Mouse (Mus musculus): ENCODE measurements around the gene Parp8. TPM values are rescaled to one million over a fixed set of nuclear protein-coding genes. Genes with fewer than 3 reads are reported as not detected.

The Parp8 gene
- polyA plus RNA-seq (2012; rRNA removed): 2.2 and 3.2 TPM in 2 replicates
- polyA plus RNA-seq (2014; fragmentation: Nextera tagmentation; extraction: Ambion mirVana): 1.7 and 2.0 TPM in 2 replicates

DNA sequence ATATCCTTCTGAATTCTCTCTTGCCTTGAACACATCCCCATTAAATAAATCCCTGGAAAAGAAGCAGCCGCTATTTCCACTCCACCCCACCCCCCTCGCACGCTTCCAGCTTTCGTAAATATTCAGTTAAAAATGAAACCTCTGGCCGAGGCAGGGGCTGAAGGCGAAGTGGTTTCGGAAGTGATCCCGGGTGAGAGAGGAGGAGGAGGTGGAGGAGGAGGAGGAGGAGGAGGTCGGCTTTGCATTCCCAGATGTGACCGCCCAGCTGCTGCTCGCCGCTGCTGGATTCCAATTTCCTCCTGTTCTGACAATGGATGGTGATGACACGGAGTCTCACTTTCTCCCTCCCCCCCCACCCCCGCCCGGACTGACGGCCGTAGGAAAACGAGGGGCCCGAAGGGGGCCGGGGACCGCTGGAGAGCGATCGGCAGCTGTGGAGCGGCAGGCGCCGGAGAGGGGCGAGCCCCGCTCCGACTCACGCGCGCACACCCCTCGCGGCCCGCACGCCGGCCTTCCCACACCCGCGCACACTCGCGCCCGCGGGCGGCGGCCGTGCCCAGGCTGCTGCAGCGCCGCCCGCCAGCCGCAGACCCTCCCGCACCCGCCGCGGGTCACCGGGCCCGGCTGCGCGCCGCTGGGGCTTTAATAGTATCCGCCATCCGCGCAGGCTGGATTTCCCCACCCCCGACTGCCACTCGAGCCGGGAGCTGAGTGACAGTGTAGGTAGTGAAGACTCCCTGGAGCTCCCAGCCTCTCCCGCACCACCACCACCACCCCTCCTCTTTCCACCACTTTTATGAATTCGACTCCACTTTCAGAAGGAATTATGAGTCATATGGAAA lies at the start of gene Parp8:
TSS of gene Parp8 (minus strand) at position 312 of the 842 bp plus-strand sequence.
- Histone ChIP-seq H3K9ac (replicated peaks) (peak within 1 kb of the TSS; percentile 33; the same call in 1 of the 2 replicates), H3K4me1 (replicated peaks; ENCODE audit: control insufficient read depth in 2 of 2, insufficient read depth in 2 of 2, low read length in 1 of 2) (peaks cover 0 to 7% of the 10 kb centered on the region in 2 experiments; a peak in 1 of 4 replicates), H3K27me3 (ENCODE audit: control insufficient read depth, insufficient read depth, low read length) (peaks cover 27% of the 10 kb centered on the region), H3K9me3 (ENCODE audit: control insufficient read depth, low read length) (no peaks in the 10 kb centered on the region), H3K27ac (no peak within 1 kb of the TSS), H3K4me3 (ENCODE audit: insufficient read depth in 1 of 2, low read depth in 2 of 2, low read length in 2 of 2) (peak within 1 kb of the TSS; percentile 56 to 58), H3K4me2 (ENCODE audit: low read depth) (peak within 1 kb of the TSS; percentile 70), H3K36me3 (replicated peaks; ENCODE audit: control insufficient read depth, insufficient read depth, low read depth) (no peaks in the 10 kb centered on the region)
- TF ChIP-seq CTCF (IDR thresholded peaks at IDR 0.05; ENCODE audit: low read depth) (no peak), EP300 (IDR thresholded peaks at IDR 0.05; ENCODE audit: low read depth) (no peak)
- under 1% methylated on average over 64 of the region's 67 CpGs for WGBS (ENCODE audit: insufficient replicate concordance)
- ATAC-seq (ENCODE audit: insufficient read depth) (peak; percentile 10; the same call in 1 of the 2 replicates), DNase-seq (ENCODE audit: low read depth in 3 of 3, low spot score in 3 of 3) (no peak)

DNA sequence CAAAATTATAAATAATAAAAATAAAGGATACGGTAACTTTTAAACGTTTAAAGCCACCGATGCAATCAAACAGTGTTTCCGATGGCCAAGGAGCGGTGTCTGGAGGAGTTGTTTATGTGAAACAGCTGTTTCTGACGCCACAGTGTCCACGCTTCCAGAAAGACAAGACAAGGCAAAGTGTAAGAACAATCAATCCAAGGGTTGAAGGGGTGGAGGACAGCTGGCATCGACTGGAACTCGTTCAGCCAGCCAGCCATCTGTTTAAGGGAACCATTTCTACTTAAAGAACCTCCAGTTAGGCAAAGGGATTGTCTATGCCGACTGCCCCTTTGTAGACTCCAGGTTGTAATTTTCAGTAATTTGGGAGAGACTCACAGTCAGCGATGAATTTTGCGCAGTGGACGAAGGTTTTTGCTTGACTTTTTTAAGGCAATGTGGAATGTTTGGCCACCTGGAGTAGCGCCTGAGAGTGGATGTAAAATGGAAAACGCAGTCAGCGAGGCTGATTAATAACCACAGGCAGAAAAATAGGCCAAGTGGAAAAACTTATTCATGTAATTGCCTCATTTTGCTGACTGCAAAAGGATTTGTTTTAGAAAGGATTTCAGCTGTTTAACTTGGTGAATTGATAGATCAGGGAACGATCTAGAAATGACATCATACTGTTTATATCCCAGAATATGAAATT lies 37.4 kb upstream of the Parp8 start:
- 74% methylated on average over 17 of the region's 17 CpGs for WGBS (ENCODE audit: insufficient replicate concordance)
- Histone ChIP-seq H3K9me3 (ENCODE audit: control insufficient read depth, low read length) (no peaks in the 10 kb centered on the region), H3K36me3 (replicated peaks; ENCODE audit: control insufficient read depth, insufficient read depth, low read depth) (no peaks in the 10 kb centered on the region), H3K9ac (replicated peaks) (no peak overlapping the region), H3K4me1 (replicated peaks; ENCODE audit: control insufficient read depth in 2 of 2, insufficient read depth in 2 of 2, low read length in 1 of 2) (no peaks in the 10 kb centered on the region), H3K27me3 (ENCODE audit: control insufficient read depth, insufficient read depth, low read length) (no peaks in the 10 kb centered on the region), H3K4me2 (ENCODE audit: low read depth) (no peak overlapping the region), H3K4me3 (ENCODE audit: insufficient read depth in 1 of 2, low read depth in 2 of 2, low read length in 2 of 2) (no peak overlapping the region), H3K27ac (no peak overlapping the region)
- no peak for DNase-seq (ENCODE audit: low read depth in 3 of 3, low spot score in 3 of 3)
- ATAC-seq (ENCODE audit: insufficient read depth): no peak
- TF ChIP-seq CTCF (IDR thresholded peaks at IDR 0.05; ENCODE audit: low read depth) (no peak), EP300 (IDR thresholded peaks at IDR 0.05; ENCODE audit: low read depth) (no peak)

DNA sequence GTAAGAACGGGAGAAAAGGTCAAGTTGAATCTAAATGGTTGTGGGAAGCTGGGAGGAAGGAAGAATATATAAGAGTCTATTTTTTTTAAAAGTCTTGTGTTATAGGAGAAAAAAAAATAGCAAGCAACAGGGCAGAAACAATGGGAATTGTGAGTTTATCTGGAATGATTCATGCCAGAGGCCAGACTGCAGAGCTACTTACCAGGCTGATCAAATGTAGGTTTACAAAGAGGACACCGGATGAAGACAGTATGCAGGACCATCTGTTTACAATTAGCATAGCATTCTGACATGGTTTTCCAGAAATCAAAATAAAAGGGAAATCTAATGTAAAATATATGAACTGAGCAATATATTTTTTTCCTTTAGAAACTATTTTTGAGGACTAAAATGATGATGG lies 31.1 kb upstream of the Parp8 start:
- Histone ChIP-seq H3K27me3 (ENCODE audit: control insufficient read depth, insufficient read depth, low read length) (no peaks in the 10 kb centered on the region), H3K9ac (replicated peaks) (no peak overlapping the region), H3K27ac (no peak overlapping the region), H3K36me3 (replicated peaks; ENCODE audit: control insufficient read depth, insufficient read depth, low read depth) (no peaks in the 10 kb centered on the region), H3K4me3 (ENCODE audit: insufficient read depth in 1 of 2, low read depth in 2 of 2, low read length in 2 of 2) (no peak overlapping the region), H3K4me2 (ENCODE audit: low read depth) (no peak overlapping the region), H3K9me3 (ENCODE audit: control insufficient read depth, low read length) (no peaks in the 10 kb centered on the region), H3K4me1 (replicated peaks; ENCODE audit: control insufficient read depth in 2 of 2, insufficient read depth in 2 of 2, low read length in 1 of 2) (no peaks in the 10 kb centered on the region)
- no peak for ATAC-seq (ENCODE audit: insufficient read depth)
- no peak for DNase-seq (ENCODE audit: low read depth in 3 of 3, low spot score in 3 of 3)
- 61% methylated on average over 2 of the region's 2 CpGs for WGBS (ENCODE audit: insufficient replicate concordance)
- TF ChIP-seq EP300 (IDR thresholded peaks at IDR 0.05; ENCODE audit: low read depth) (no peak), CTCF (IDR thresholded peaks at IDR 0.05; ENCODE audit: low read depth) (no peak)

DNA sequence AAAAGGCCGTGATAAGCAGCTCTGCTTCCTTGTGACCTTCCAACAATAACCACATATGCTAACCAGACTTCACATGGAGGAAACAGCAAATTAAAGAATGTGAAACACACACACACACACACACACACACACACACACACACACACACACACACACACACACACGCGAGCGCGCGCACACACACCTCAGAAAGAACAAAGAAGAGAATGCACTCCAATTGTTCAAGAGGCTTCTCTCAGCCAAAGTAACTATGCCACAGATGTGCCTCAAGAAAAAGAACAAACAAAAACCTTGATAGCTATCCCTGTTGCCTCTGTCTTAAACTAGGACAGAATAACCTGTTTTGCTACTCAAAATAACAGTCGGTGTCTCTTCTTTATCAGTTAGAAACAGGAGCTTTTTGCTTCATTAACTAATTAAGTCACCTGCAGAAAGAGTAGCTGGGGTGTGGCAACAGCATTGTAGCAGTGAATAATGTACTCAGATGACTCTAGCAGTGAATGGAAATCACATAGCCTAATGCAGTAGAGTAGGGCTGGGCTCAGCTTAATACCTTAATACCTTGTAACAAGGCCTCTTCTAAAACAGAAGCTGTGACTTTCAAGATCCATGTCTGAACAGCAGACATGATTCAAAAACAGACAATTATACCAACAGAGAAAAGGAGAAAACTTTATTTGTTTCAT lies 29.6 kb upstream of the Parp8 start:
- 61% methylated on average over 7 of the region's 7 CpGs for WGBS (ENCODE audit: insufficient replicate concordance)
- no peak for TF ChIP-seq CTCF (IDR thresholded peaks at IDR 0.05; ENCODE audit: low read depth)
- no peak for TF ChIP-seq EP300 (IDR thresholded peaks at IDR 0.05; ENCODE audit: low read depth)
- Histone ChIP-seq H3K27ac (no peak overlapping the region), H3K4me3 (ENCODE audit: insufficient read depth in 1 of 2, low read depth in 2 of 2, low read length in 2 of 2) (no peak overlapping the region), H3K4me1 (replicated peaks; ENCODE audit: control insufficient read depth in 2 of 2, insufficient read depth in 2 of 2, low read length in 1 of 2) (no peaks in the 10 kb centered on the region), H3K27me3 (ENCODE audit: control insufficient read depth, insufficient read depth, low read length) (no peaks in the 10 kb centered on the region), H3K9ac (replicated peaks) (no peak overlapping the region), H3K4me2 (ENCODE audit: low read depth) (no peak overlapping the region), H3K36me3 (replicated peaks; ENCODE audit: control insufficient read depth, insufficient read depth, low read depth) (no peaks in the 10 kb centered on the region), H3K9me3 (ENCODE audit: control insufficient read depth, low read length) (no peaks in the 10 kb centered on the region)
- ATAC-seq (ENCODE audit: insufficient read depth) (no peak), DNase-seq (ENCODE audit: low read depth in 3 of 3, low spot score in 3 of 3) (no peak)
